Mouse (Mus musculus) R1 (cell line): ENCODE measurements at regions not wholly inside any gene's neighbourhood (a gene's known extent, or its start where the extent isn't known, plus 50 kb on each side); places are given as distances from the start of the nearest gene placed in this dataset.

ENCODE experiments used
- DNase-seq: peaks from one replicate; pipeline ENCODE4 v3.0.0-alpha.2; 2018; ENCODE audit warnings: low read depth, low spot score

DNA sequence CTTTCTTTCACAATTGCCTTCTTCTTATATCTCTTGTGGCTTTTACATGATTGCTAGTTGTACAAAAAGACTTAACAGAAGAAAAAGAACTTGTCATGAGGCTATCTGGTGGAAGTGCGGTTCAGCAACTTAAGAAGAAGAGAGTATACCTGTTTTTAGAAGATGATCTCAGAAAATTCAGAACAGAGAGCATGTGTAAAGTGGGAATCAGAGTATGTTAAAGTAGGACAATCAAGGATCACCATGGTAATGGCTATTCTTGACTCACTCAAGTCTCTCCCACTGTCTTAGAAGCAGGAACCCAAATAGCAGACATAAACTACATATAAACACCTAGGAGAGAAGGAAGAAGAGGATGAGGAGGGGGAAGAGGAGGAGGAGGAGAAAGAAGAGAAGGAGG, 857.9 kb upstream of the Nr2f1 start:
- no peak for DNase-seq

- no peak for DNase-seq
Measured at GRCm38 (mm10) chr13:79054481-79054880, 854.9 kb upstream of the Nr2f1 start.

- no peak for DNase-seq
Measured at GRCm38 (mm10) chr13:79053428-79053827, 853.9 kb upstream of the Nr2f1 start.

DNA sequence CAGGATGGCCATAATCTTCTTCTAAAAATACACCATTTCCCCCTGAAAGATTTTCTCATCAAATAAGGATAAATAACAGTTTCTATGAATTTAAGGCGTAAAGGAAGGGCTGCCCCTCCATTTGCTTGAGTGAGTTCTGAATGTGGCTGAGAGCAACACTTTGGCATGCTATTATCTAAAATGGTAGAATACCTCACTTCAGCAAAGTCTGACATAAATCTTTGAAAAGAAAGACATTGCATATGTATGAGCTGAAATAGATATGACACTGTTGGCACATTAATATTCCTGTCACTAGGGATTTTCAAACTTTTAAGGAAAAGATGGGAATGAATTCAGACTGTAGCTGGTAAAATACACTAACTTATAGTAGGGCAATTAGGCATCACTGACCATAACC, 847.7 kb upstream of the Nr2f1 start:
- DNase-seq: no peak

GRCm38 (mm10) chr13:79044657-79045056, 845.1 kb upstream of the Nr2f1 start:
- no peak for DNase-seq

GRCm38 (mm10) chr13:79037883-79038282, 838.3 kb upstream of the Nr2f1 start:
- DNase-seq: no peak

DNA sequence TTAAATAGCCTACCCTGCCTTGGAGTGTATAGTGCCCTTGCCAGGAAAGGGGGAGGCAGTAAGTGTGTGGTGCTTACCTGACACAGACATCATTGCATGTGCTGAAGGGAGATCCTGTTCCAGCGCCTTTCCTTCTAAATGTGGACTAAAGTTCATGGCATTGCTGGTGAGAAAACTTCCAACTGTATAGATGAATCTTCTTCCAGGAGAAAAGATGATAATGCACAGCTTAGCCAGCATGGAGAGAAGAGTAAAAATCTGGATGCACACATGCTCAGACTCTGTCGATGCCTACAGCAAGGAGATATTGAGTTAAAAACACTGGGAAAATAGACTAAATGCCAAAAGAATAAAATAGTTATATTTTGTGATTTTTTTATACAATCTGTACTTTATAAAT, 835.7 kb upstream of the Nr2f1 start:
- DNase-seq: no peak

- DNase-seq: peak; percentile 29
Measured at GRCm38 (mm10) chr13:79029974-79030373, 830.4 kb upstream of the Nr2f1 start.

GRCm38 (mm10) chr13:79027877-79028760, 828.6 kb upstream of the Nr2f1 start:
- DNase-seq: peak; percentile 32

- no peak for DNase-seq
Measured at GRCm38 (mm10) chr13:79025645-79026044, 826.1 kb upstream of the Nr2f1 start.

GRCm38 (mm10) chr13:79018051-79018450, 818.5 kb upstream of the Nr2f1 start:
- no peak for DNase-seq

DNA sequence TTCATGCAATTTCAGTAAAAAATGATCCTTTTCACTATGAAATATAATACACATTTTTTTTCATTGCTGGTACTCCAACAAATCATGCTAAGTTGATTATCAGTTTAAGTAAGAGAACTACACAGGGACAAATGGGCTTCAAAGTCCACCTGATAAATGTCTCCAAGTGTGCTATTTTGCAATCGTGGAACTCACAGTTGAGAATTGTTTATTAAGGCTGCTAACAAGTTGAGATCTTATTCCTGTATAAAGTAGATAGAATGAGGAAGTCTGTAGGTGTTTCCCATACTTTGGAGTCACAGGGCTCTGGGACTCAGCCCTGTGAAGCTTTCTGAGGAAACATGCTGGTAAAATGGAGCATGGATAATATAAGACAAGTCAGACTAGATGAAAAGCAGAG, 803.8 kb upstream of the Nr2f1 start:
- DNase-seq: no peak

DNA sequence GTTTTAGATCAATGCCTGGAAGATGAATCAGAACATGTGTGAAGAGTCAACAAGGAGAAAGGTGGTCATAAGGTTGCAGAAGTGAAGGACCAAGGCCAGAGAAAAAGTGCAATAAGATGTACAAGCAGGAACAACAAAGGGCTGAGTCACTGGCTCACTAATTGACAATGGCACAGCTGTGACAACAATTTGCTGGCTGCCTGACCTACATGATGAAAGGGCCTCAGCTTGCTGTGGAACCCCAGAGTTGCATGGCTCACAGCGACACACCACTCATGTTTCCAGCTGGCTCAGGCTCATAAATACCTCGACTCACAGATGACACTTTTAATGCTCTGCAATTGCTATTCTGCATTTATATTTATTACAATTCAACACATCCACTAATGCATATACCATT, 799.3 kb upstream of the Nr2f1 start:
- DNase-seq: no peak

GRCm38 (mm10) chr13:78992326-78992725, 792.8 kb upstream of the Nr2f1 start:
- DNase-seq: peak; percentile 66

DNA sequence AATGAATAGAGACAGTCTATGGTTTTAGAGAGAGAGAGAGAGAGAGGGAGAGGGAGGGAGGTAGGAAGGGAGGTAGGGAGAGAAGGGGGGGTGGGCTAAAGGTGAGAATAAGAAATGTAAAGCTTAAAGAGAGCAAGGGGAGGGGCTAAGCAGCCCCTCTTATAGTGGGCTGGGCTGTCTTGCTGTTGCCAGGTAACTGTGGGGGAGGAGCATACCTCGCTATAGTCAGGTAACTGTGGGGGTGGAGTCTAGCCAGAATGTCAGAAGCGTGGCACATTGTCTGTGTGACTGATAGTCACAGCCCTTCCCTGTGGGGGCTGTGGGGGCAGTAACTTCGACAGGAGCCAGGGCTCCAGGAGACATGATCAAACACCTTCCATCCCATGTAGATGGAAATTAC, 786.4 kb upstream of the Nr2f1 start:
- peak; percentile 64 for DNase-seq

DNA sequence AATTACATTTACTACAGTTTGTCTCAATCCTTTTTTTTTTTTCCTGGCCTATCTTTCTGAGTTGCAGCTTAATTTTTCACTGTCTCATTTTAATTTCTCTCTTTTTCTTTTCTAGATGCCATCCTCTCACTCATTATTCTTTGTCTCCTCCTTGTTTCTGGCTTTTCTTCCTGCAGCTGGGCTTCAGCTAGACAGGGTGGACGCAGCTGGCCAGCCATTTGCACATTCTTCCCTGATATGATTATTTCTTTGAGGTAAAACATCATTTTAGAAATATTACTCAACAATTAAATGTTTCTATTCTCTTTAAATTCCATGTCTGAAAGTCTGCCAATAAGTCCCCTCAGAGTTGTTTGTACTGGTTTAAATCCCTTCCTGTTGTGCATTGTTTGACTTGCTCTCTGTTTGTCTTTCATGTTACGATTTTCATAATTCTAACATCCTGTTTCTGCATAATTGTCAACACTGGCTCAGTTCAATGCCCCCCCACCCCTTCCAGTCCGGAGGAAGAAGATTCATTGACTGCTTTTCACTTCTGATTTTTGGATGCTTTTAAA, 777.7 kb upstream of the Nr2f1 start:
- no peak for DNase-seq

- no peak for DNase-seq
Measured at GRCm38 (mm10) chr13:78938351-78938741, 738.8 kb upstream of the Nr2f1 start.

DNA sequence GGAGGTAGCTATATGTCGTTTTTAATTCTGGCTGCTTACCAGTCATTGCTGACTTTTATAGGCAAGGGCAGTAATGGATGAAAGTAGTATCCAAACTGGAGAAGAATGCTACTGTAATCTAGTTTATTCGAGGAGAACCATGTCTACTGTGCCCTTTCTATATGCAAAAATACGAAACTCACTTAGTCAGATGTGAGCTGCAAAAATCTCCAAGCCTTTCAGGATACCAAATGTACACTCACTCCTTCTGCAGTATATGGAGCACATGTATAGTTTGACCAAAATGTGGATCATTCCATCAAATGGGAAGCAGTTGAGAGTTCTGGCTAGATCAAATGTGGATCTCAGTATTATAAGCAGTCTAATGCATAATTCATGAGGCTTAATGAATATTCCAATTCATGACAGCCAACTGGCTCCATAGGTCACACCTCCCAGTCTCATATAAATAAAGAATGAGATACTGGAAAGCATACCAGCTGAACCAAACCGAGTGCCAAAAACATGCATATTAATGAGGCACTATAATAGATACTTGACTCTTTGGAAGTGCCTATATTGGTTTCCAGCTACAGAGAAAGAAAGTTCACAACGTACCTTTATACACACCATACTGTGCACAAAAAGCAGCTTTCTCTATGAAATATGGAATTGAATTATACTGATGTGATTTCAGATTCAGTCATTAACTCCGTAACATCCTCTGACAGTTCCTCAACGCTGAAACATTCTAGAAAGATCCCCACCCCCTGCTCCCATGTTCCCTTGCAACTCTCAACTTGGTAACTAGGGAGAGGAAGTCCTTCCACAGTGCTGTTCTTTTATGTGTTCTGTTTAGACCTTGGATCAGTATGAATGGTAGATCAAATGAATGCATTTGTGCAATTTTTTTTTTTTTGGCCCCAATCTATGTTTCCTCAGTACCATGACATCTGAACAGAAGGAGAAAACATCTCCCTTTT, 738.1 kb upstream of the Nr2f1 start:
- DNase-seq: no peak

- DNase-seq: no peak
Measured at GRCm38 (mm10) chr13:78935990-78936650, 736.6 kb upstream of the Nr2f1 start.

DNA sequence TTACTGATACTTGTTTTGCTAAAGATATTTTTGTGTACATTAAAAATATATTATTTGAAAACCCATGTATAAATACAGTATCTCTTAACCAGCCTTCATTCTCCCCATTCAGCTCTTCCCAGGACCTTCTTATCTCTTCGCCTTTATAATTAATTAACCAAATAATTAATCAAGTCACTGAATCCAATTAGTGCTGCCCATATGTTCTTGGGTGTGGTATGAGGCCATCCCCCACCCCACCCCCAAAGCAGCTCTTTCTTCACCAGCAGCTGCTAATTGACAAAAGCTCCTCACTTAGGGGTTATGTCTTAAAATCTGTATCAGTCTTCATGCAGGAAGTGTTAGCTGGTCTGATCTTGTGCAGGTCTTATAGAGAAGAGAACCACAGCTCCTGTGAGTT, 728.8 kb upstream of the Nr2f1 start:
- no peak for DNase-seq

- no peak for DNase-seq
Measured at GRCm38 (mm10) chr13:78920802-78921201, 721.2 kb upstream of the Nr2f1 start.

DNA sequence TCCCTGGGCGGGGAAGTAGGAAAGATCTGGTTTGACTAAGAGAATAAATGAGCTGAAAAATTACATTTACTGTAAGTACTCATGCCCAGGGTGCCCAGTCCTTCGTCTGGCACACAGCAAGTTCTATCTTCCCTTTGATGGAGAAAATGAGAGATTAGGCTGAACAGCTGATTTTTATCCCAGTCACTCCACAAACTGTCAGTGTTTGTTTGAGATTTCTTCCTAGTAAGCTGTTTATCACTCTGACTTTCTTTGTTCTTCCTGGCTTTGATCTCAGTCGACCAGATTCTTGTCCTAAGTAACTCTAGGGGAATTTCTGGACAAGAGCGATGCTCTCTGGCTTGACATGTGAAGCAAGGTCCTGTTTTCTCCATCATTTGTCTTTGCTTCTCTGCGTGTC, 710.3 kb upstream of the Nr2f1 start:
- no peak for DNase-seq
